Mouse (Mus musculus): Measurements from ENCODE around the gene Cdkl5. TPM values are rescaled to one million over a fixed set of nuclear protein-coding genes. Genes with fewer than 3 reads are reported as not detected.

Cdkl5 gene
- polyA plus RNA-seq, 1 experiment from 2014 or later: 3.4 TPM

DNA sequence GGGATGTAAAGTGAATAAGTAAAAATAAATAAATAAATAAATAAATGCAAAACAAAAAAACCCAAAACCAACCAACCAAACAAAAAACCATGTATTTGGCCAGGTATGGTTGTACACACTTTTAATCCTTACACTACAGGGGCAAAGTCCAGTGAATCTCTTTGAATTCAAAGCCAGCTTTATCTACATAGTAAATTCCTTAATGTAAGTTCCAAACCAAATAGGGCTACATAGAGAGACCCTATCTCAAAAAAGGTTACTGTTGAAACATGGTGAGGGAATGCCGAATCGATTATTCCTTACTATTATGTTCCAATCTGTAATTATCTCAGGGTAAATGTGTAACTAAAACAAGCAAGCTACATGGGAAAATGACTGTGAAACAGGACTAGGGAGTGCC, 93.4 kb downstream of the Cdkl5 start:
- Histone ChIP-seq H3K36me3 (ENCODE audit: control insufficient read depth, insufficient read depth, low read length) (no peaks in the 10 kb centered on the region), H3K9me3 (replicated peaks; ENCODE audit: control insufficient read depth, low read length) (no peaks in the 10 kb centered on the region), H3K4me3 (ENCODE audit: low read depth, low read length) (no peak overlapping the region), H3K9ac (ENCODE audit: low read depth, low read length) (no peak overlapping the region), H3K4me2 (no peak overlapping the region), H3K27ac (ENCODE audit: low read depth, low read length) (no peak overlapping the region), H3K27me3 (ENCODE audit: control insufficient read depth, insufficient read depth, low read length) (no peaks in the 10 kb centered on the region; the same call in 1 of the 2 replicates), H3K4me1 (ENCODE audit: control insufficient read depth, insufficient read depth, low read length) (no peaks in the 10 kb centered on the region)
- 80% methylated on average over 2 of the region's 2 CpGs for WGBS (ENCODE audit: insufficient replicate concordance)
- ATAC-seq (replicated peaks; ENCODE audit: insufficient number of reproducible peaks, low FRiP score, low TSS enrichment): no peak

DNA sequence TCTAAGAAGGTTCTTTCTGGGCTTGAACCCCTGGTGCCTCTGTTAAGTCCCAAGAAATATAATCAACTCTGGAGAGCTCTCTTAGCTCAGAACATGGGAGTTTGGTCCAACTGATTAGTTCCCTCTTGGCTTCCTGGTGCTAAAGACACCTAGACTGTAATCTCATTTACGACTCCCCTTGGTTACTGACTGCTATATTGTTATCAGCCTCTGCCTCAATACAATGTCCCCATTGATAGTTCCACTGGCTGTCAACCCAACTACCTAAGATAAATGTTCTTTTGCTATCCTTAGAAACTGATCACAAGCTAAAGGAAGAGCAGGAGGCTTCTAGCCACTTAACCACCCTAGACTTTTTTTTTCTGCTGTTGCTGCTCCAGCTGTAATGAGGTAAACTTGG, 102.4 kb downstream of the Cdkl5 start:
- 25% methylated on average over 1 of the region's 1 CpGs for WGBS (ENCODE audit: insufficient replicate concordance)
- no peaks in the 10 kb centered on the region for H3K9me3 ChIP-seq (replicated peaks; ENCODE audit: control insufficient read depth, low read length)
- H3K4me2 ChIP-seq: no peak overlapping the region
- H3K36me3 ChIP-seq (ENCODE audit: control insufficient read depth, insufficient read depth, low read length): no peaks in the 10 kb centered on the region
- H3K9ac ChIP-seq (ENCODE audit: low read depth, low read length): no peak overlapping the region
- no peaks in the 10 kb centered on the region for H3K4me1 ChIP-seq (ENCODE audit: control insufficient read depth, insufficient read depth, low read length)
- no peak overlapping the region for H3K4me3 ChIP-seq (ENCODE audit: low read depth, low read length)
- ATAC-seq (replicated peaks; ENCODE audit: insufficient number of reproducible peaks, low FRiP score, low TSS enrichment): no peak
- no peaks in the 10 kb centered on the region for H3K27me3 ChIP-seq (ENCODE audit: control insufficient read depth, insufficient read depth, low read length)
- H3K27ac ChIP-seq (ENCODE audit: low read depth, low read length): no peak overlapping the region

DNA sequence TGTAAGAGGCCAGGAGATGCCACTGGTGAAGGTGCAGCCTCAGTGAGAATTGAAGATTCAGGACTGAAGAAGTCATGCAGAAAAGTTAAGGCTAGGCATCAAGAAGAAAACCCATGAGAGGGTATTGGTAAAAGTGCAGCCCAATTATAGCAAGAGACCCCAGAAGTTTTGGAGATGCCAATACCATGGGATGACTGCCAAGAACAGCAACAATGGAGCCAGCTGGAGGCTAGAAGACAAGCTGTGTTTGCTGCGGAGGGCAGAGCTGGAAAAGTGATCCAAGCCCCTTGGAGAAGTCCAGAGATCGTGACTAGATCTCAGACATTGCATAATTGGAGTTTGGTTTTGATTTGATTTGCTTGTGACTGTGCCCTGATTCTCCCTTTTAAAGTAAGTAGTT, 108.2 kb downstream of the Cdkl5 start:
- no peak for ATAC-seq (replicated peaks; ENCODE audit: insufficient number of reproducible peaks, low FRiP score, low TSS enrichment)
- H3K4me2 ChIP-seq: no peak overlapping the region
- 70% methylated on average over 2 of the region's 2 CpGs for WGBS (ENCODE audit: insufficient replicate concordance)
- H3K9ac ChIP-seq (ENCODE audit: low read depth, low read length): no peak overlapping the region
- no peaks in the 10 kb centered on the region for H3K36me3 ChIP-seq (ENCODE audit: control insufficient read depth, insufficient read depth, low read length)
- H3K27ac ChIP-seq (ENCODE audit: low read depth, low read length): no peak overlapping the region
- H3K9me3 ChIP-seq (replicated peaks; ENCODE audit: control insufficient read depth, low read length): no peaks in the 10 kb centered on the region
- no peaks in the 10 kb centered on the region for H3K4me1 ChIP-seq (ENCODE audit: control insufficient read depth, insufficient read depth, low read length)
- H3K27me3 ChIP-seq (ENCODE audit: control insufficient read depth, insufficient read depth, low read length): no peaks in the 10 kb centered on the region
- H3K4me3 ChIP-seq (ENCODE audit: low read depth, low read length): no peak overlapping the region

DNA sequence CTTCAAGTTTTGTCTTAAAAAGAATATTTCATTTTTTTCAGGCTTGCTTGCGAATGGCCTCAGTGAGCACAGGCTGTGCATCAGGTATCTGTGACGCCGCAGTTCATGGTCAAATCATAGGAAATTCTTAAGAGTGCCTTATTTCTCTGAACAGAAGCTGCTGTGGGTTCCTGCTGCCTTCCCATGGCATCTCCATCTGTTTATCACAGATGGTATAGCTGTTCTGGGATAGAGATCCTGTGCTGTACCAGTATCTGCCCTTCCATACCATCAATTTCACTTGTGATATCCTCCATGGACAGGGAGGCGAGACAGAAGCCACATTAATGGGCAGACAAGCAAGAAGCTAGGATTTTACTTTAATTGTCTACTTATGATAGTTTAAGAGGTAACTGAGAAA, 127.9 kb downstream of the Cdkl5 start:
- H3K36me3 ChIP-seq (ENCODE audit: control insufficient read depth, insufficient read depth, low read length): no peaks in the 10 kb centered on the region
- no peak overlapping the region for H3K27ac ChIP-seq (ENCODE audit: low read depth, low read length)
- no peaks in the 10 kb centered on the region for H3K9me3 ChIP-seq (replicated peaks; ENCODE audit: control insufficient read depth, low read length)
- no peaks in the 10 kb centered on the region for H3K27me3 ChIP-seq (ENCODE audit: control insufficient read depth, insufficient read depth, low read length)
- no peaks in the 10 kb centered on the region for H3K4me1 ChIP-seq (ENCODE audit: control insufficient read depth, insufficient read depth, low read length)
- no peak overlapping the region for H3K9ac ChIP-seq (ENCODE audit: low read depth, low read length)
- WGBS (ENCODE audit: insufficient replicate concordance): 85% methylated on average over 4 of the region's 4 CpGs
- ATAC-seq (replicated peaks; ENCODE audit: insufficient number of reproducible peaks, low FRiP score, low TSS enrichment): no peak
- no peak overlapping the region for H3K4me2 ChIP-seq
- no peak overlapping the region for H3K4me3 ChIP-seq (ENCODE audit: low read depth, low read length)

DNA sequence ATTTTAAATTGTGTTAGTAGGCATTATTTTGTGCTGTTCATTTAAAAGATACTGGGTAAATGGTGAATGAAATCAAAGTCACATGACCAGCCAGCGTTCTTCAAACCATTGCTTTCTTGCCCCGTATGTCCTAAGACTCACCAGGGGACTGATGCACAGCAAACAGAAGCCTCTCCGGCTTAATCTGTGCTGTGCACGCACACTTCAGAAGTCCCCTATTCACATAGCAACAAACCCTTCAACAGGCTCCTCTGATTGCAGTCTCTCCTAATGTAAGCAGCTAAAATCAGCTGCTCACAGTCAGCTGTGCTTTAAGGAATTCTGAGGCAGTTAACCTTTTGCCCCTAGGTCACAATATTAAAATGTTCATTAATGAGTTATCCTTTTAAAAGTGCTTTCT, 129.5 kb downstream of the Cdkl5 start:
- H3K4me3 ChIP-seq (ENCODE audit: low read depth, low read length): no peak overlapping the region
- ATAC-seq (replicated peaks; ENCODE audit: insufficient number of reproducible peaks, low FRiP score, low TSS enrichment): no peak
- H3K27ac ChIP-seq (ENCODE audit: low read depth, low read length): no peak overlapping the region
- H3K9ac ChIP-seq (ENCODE audit: low read depth, low read length): no peak overlapping the region
- H3K4me2 ChIP-seq: no peak overlapping the region
- no peaks in the 10 kb centered on the region for H3K4me1 ChIP-seq (ENCODE audit: control insufficient read depth, insufficient read depth, low read length)
- 81% methylated on average over 4 of the region's 4 CpGs for WGBS (ENCODE audit: insufficient replicate concordance)
- H3K27me3 ChIP-seq (ENCODE audit: control insufficient read depth, insufficient read depth, low read length): no peaks in the 10 kb centered on the region
- H3K36me3 ChIP-seq (ENCODE audit: control insufficient read depth, insufficient read depth, low read length): no peaks in the 10 kb centered on the region
- no peaks in the 10 kb centered on the region for H3K9me3 ChIP-seq (replicated peaks; ENCODE audit: control insufficient read depth, low read length)

DNA sequence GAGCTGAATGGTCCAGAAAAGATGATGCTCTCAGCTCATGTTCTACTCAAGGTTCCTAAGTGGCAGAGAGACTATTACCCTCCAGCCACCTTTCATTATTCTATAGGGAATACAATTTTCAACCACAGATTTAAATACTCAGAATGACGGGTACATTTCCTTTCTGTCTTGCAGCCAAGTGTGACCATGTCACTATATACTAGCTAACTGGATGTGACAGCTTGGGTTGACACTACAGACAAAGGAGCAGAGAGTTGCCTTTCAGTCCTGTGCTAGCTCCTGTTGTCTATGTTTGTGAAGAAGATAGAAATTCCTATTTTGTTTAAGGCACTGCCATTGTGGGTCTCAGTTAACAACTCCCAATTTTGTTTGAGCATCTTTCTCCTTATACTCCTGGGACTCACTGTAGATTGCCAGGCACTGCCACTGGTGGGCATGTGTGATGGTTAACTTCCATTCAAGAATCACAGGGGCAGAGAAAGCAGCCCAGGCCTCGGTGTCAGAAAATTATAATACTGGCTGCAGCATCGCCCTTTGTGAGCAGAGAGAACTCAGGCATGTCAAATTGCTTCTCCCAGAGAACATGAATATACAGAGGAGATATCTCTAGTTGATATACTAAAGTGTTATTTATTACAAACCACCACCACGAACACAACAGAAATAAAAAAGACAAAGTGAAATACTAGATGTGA, 130.7 kb downstream of the Cdkl5 start:
- no peaks in the 10 kb centered on the region for H3K9me3 ChIP-seq (replicated peaks; ENCODE audit: control insufficient read depth, low read length)
- no peaks in the 10 kb centered on the region for H3K4me1 ChIP-seq (ENCODE audit: control insufficient read depth, insufficient read depth, low read length)
- 79% methylated on average over 4 of the region's 4 CpGs for WGBS (ENCODE audit: insufficient replicate concordance)
- no peak overlapping the region for H3K9ac ChIP-seq (ENCODE audit: low read depth, low read length)
- H3K27ac ChIP-seq (ENCODE audit: low read depth, low read length): no peak overlapping the region
- no peaks in the 10 kb centered on the region for H3K36me3 ChIP-seq (ENCODE audit: control insufficient read depth, insufficient read depth, low read length)
- no peak overlapping the region for H3K4me2 ChIP-seq
- no peaks in the 10 kb centered on the region for H3K27me3 ChIP-seq (ENCODE audit: control insufficient read depth, insufficient read depth, low read length)
- no peak for ATAC-seq (replicated peaks; ENCODE audit: insufficient number of reproducible peaks, low FRiP score, low TSS enrichment)
- H3K4me3 ChIP-seq (ENCODE audit: low read depth, low read length): no peak overlapping the region

DNA sequence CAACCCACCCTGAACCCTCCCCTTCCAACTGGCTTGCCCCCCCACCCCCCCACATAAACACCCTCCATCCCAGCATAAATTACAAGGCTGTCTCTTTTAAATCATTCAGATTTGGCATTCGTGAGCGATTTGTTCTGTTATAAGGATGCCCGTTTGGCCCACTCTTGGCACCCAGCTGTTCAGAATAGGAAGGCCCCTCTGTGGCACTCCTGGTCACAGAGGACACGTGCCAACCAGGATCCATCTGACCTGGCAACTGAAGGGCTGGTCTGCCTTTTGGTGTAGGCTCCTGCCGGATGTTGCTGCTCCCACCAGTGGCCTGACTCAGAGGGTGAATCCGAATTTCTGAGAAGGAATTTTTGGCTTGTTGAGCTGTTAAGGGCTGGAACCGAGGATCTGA, 186.3 kb downstream of the Cdkl5 start:
- Histone ChIP-seq H3K4me1 (ENCODE audit: control insufficient read depth, insufficient read depth, low read length) (no peaks in the 10 kb centered on the region), H3K9ac (ENCODE audit: low read depth, low read length) (no peak overlapping the region), H3K36me3 (ENCODE audit: control insufficient read depth, insufficient read depth, low read length) (no peaks in the 10 kb centered on the region), H3K9me3 (replicated peaks; ENCODE audit: control insufficient read depth, low read length) (no peaks in the 10 kb centered on the region), H3K4me2 (no peak overlapping the region), H3K27me3 (ENCODE audit: control insufficient read depth, insufficient read depth, low read length) (no peaks in the 10 kb centered on the region), H3K27ac (ENCODE audit: low read depth, low read length) (no peak overlapping the region), H3K4me3 (ENCODE audit: low read depth, low read length) (no peak overlapping the region)
- WGBS (ENCODE audit: insufficient replicate concordance): 78% methylated on average over 7 of the region's 7 CpGs
- ATAC-seq (replicated peaks; ENCODE audit: insufficient number of reproducible peaks, low FRiP score, low TSS enrichment): no peak

DNA sequence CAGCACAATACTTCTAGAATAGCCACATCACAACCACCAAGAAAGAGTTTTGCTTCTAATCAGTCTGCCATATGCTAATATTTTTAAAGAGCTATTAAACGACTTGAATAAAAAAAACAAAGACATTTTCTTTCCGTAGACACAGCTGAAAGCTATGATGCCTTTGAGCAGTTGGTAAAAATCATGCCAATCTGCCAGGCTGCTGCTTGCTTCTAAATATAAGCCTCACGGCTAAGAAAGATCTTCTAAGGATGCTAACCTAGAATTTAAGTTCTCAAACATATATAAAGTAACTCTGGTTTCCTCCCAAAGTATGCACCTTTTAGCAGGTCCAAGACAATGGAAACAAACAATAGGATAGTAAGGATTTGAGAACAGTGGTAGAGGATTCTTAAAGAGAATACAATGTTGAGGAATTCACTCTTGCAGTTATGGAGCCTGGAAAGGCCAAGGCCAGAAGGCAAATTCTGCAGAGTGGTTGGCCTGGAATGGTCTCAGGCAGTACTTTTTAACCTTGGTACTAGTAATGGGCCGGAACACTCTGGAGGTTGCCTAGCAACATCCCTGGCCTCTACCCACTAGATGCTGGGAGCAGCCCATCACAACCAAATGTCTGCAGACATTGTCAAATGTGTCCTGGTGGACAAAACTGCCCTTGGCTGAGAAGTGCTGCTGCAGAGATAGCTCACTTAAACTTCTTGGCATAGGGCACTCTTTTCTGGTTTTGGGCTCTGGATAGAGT, 189.9 kb downstream of the Cdkl5 start:
- ATAC-seq (replicated peaks; ENCODE audit: insufficient number of reproducible peaks, low FRiP score, low TSS enrichment): no peak
- Histone ChIP-seq H3K36me3 (ENCODE audit: control insufficient read depth, insufficient read depth, low read length) (no peaks in the 10 kb centered on the region), H3K4me1 (ENCODE audit: control insufficient read depth, insufficient read depth, low read length) (no peaks in the 10 kb centered on the region), H3K9me3 (replicated peaks; ENCODE audit: control insufficient read depth, low read length) (no peaks in the 10 kb centered on the region), H3K4me2 (no peak overlapping the region), H3K27me3 (ENCODE audit: control insufficient read depth, insufficient read depth, low read length) (no peaks in the 10 kb centered on the region), H3K27ac (ENCODE audit: low read depth, low read length) (no peak overlapping the region), H3K9ac (ENCODE audit: low read depth, low read length) (no peak overlapping the region), H3K4me3 (ENCODE audit: low read depth, low read length) (no peak overlapping the region)
- WGBS (ENCODE audit: insufficient replicate concordance): 77% methylated on average over 4 of the region's 4 CpGs

DNA sequence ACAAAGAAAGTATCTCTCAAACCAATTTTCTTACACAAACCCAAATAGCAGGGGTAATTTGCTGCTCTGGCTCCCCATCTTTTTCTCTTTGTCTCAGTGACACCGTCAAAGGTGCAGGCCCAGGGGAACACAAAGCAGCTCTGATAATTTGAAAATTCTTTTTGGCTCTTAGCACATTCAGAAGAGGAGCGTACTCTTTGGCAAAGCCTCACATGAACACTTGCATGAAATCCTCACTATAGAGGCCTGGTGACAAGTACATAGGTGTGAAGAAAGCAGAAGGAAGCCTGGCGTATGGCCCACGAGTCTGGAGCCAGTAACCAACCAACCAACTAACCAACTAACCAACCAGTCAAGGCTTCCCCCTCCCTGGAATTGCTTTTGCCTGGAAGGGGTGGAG, 199.6 kb downstream of the Cdkl5 start:
- Histone ChIP-seq H3K27ac (ENCODE audit: low read depth, low read length) (no peak overlapping the region), H3K27me3 (ENCODE audit: control insufficient read depth, insufficient read depth, low read length) (no peaks in the 10 kb centered on the region), H3K4me2 (no peak overlapping the region), H3K9ac (ENCODE audit: low read depth, low read length) (no peak overlapping the region), H3K4me1 (ENCODE audit: control insufficient read depth, insufficient read depth, low read length) (no peaks in the 10 kb centered on the region), H3K4me3 (ENCODE audit: low read depth, low read length) (no peak overlapping the region), H3K9me3 (replicated peaks; ENCODE audit: control insufficient read depth, low read length) (no peaks in the 10 kb centered on the region), H3K36me3 (ENCODE audit: control insufficient read depth, insufficient read depth, low read length) (no peaks in the 10 kb centered on the region)
- 81% methylated on average over 4 of the region's 4 CpGs for WGBS (ENCODE audit: insufficient replicate concordance)
- no peak for ATAC-seq (replicated peaks; ENCODE audit: insufficient number of reproducible peaks, low FRiP score, low TSS enrichment)

Data from heart, embryonic 11.5 days (tissue).